Mouse (Mus musculus): ENCODE measurements around the gene Gm49661.

- TF ChIP-seq CTCF (IDR thresholded peaks at IDR 0.05; ENCODE audit: control insufficient read depth, insufficient read depth, low read length) = no peak
- no peak for TF ChIP-seq POLR2A (IDR thresholded peaks at IDR 0.05; ENCODE audit: borderline replicate concordance, control insufficient read depth, low read depth, low read length)
Observed at GRCm38 (mm10) chr8:84987903-84988302, 18.7 kb upstream of the Gm49661 start.
